Mouse (Mus musculus): ENCODE results near the gene Ajap1.

DNA sequence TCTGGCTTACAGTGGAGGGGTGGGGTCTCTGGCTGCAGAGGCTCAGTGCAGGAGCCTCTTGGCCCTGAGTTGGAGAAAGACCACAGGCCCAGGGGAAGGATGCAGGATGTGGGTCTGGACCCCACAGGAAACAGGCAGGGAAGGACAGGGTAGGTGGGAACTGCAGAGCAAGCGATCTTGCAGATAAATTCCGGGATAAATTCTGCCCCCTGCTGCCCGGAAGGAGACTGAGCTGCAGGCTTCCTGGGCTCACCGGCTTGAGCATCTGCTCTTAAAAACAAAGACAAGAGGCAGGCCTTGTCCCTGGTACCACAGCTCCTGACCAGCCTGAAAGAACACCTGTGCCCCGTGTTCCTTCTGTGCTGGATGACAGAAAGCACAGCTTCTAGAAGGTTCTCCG lies 104.6 kb downstream of the Ajap1 start:
- TF ChIP-seq CTCF (IDR thresholded peaks at IDR 0.05; ENCODE audit: low read depth) (peak; percentile 9; the same call in 1 of the 2 replicates), EP300 (IDR thresholded peaks at IDR 0.05; ENCODE audit: low read depth) (no peak)

Measured in heart, postnatal 0 days (tissue).